Mouse (Mus musculus) intestine, embryonic 14.5 days (tissue): ENCODE results near the gene Rpl12. TPM values are rescaled to one million over a fixed set of nuclear protein-coding genes. Genes with fewer than 3 reads are reported as not detected.

Source experiments
- ATAC-seq: fragments of 200-750 bp; cut with Nextera tagmentation; replicated peaks from 2 replicates; pipeline ENCODE4 v1.8.0; 2017; ENCODE audit warnings: low read depth, moderate number of reproducible peaks, moderate TSS enrichment, moderate library complexity; ENCODE audit not compliant: low FRiP score, low TSS enrichment
- DNase-seq: peaks from one replicate; pipeline ENCODE4 v3.0.0-alpha.2; 2018; ENCODE audit warnings: low spot score
- H3K27ac ChIP-seq: fragments of 300-500 bp; sonication (generic); 2 replicates; pipeline ENCODE4 v1.5.1; 2014; ENCODE audit warnings: low read depth, mild to moderate bottlenecking, control low read depth
- H3K27me3 ChIP-seq: fragments of 300-500 bp; sonication (generic); replicated peaks from 2 replicates; pipeline ENCODE4 v1.6.1; 2014; ENCODE audit warnings: low read length, control low read depth; ENCODE audit not compliant: control insufficient read depth, insufficient read depth
- H3K36me3 ChIP-seq: fragments of 300-500 bp; sonication (generic); 2 replicates; pipeline ENCODE4 v1.6.1; 2014; ENCODE audit warnings: low read length, control low read depth; ENCODE audit not compliant: control insufficient read depth, insufficient read depth
- H3K4me1 ChIP-seq: fragments of 300-500 bp; sonication (generic); replicated peaks from 2 replicates; pipeline ENCODE4 v1.6.1; 2014; ENCODE audit warnings: low read length, control low read depth, mixed read lengths; ENCODE audit not compliant: control insufficient read depth, insufficient read depth
- H3K4me2 ChIP-seq: fragments of 300-500 bp; sonication (generic); 2 replicates; pipeline ENCODE4 v1.6.1; 2014; ENCODE audit warnings: low read length
- H3K4me3 ChIP-seq: fragments of 300-500 bp; sonication (generic); 2 replicates; pipeline ENCODE4 v1.5.1; 2014; ENCODE audit warnings: low read depth, low read length, control low read depth, mixed read lengths
- H3K9ac ChIP-seq: fragments of 300-500 bp; sonication (generic); 2 replicates; pipeline ENCODE4 v1.6.1; 2014; ENCODE audit warnings: mild to moderate bottlenecking, low read length
- H3K9me3 ChIP-seq: fragments of 300-500 bp; sonication (generic); 2 replicates; pipeline ENCODE4 v1.6.1; 2016; ENCODE audit warnings: low read length, control low read depth; ENCODE audit not compliant: control insufficient read depth
- WGBS: fragments of 180-500 bp; shearing (Covaris S2); extraction: QIAGEN DNeasy Blood & Tissue Kit; methylation state at CpG from one replicate; pipeline ENCODE4 v1.1.7; 2014; 5-methylcytosine and 5-hydroxymethylcytosine counted together
- polyA plus RNA-seq: library from polyadenylated mRNA; unstranded; fragments of >200 nt; fragmentation: Nextera tagmentation; extraction: Ambion mirVana; gene quantifications from 2 replicates; pipeline ENCODE4 v1.2.1, GENCODE M21; 2014

Rpl12 gene
- polyA plus RNA-seq, 1 experiment from 2014 or later = 272 TPM

DNA sequence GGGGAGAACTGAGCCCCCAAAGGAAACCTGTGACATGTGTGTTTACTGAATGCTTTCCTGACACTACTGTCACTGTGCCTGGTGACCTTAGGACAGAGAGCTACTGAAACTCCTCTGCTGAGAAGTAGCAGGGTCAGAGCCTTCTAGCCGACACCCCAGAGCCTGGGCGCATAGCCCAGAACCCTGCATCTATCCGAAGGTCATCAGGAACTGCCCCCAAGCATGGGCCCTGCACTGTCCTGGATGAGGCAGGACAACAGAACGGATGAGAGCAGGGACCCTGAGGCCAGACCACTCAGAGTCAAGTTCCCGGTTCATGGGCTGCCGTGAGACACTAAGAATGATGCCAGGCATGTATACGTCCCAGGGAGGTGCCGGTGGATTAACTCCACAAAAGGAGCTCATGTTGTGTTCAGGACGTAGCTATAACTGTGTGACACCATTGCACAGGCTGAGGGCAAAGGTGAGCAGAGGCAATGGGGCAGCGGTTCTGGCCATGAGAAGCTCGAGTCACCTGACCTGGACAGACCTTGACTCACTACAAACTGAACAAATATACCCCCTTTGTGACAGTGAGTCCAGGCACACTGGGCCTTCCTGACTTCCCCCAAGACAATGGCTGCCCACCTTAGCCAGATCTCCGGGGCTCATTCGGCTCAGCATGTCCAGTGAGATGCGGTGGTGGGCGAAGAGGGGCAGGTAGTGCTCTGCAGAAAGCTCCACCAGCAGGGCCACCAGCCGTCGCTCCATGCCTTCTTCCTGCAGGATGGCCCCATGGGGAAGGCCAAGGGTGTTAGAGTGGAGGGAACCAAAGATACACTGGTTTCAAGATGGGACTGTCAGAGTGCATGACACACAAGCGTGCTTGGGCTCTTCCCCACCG, 32.2 kb upstream of the Rpl12 start:
- DNase-seq (no peak), ATAC-seq (no peak)
- H3K4me1 ChIP-seq = no peaks in the 10 kb centered on the region
- H3K4me2 ChIP-seq = no peak overlapping the region
- H3K27ac ChIP-seq = no peak overlapping the region
- no peaks in the 10 kb centered on the region for H3K27me3 ChIP-seq
- 86% methylated on average over 19 of the region's 19 CpGs for WGBS
- no peak overlapping the region for H3K4me3 ChIP-seq
- peaks cover 28% of the 10 kb centered on the region for H3K36me3 ChIP-seq
- no peaks in the 10 kb centered on the region for H3K9me3 ChIP-seq
- H3K9ac ChIP-seq = no peak overlapping the region

GRCm38 (mm10) chr2:32931730-32932129, 29.6 kb upstream of the Rpl12 start:
- H3K9me3 ChIP-seq = no peaks in the 10 kb centered on the region
- 77% methylated on average over 7 of the region's 7 CpGs for WGBS
- 0 out of 2 replicates have a peak, but pooled peaks cover 2% of the 10 kb centered on the region for H3K4me1 ChIP-seq
- H3K4me2 ChIP-seq = no peak overlapping the region
- ATAC-seq (no peak), DNase-seq (no peak)
- H3K27ac ChIP-seq = no peak overlapping the region
- H3K9ac ChIP-seq = no peak overlapping the region
- no peak overlapping the region for H3K4me3 ChIP-seq
- peaks cover 27% of the 10 kb centered on the region; the same call in 1 of the 2 replicates for H3K36me3 ChIP-seq
- H3K27me3 ChIP-seq = no peaks in the 10 kb centered on the region

GRCm38 (mm10) chr2:32938741-32939140, 22.6 kb upstream of the Rpl12 start:
- Histone ChIP-seq H3K27ac (no peak overlapping the region), H3K36me3 (peaks cover 38% of the 10 kb centered on the region), H3K9me3 (no peaks in the 10 kb centered on the region), H3K4me3 (no peak overlapping the region), H3K9ac (no peak overlapping the region), H3K4me2 (no peak overlapping the region), H3K27me3 (no peaks in the 10 kb centered on the region), H3K4me1 (0 out of 2 replicates have a peak, but pooled peaks cover 2% of the 10 kb centered on the region)
- DNase-seq (no peak), ATAC-seq (no peak)
- WGBS = 86% methylated on average over 5 of the region's 5 CpGs

DNA sequence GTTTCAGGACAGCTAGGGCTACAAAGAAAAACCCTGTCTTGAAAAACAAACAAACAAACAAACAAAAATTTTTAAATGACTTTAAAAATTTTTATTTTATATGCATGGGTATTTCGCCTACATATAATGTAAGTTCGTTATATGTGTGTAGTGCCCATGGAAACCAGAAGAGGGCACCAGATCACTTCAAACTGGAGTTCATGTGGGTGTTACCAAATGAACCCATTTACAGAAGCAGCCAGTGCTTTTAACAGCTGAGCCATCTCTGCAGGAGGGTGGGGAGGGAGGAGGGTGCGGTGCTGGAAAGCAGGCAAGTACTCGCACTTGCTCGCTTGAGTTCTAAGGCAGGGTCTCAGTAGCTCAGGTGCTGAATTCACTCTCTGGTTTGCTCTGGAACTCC, 21.9 kb upstream of the Rpl12 start:
- Histone ChIP-seq H3K4me2 (no peak overlapping the region), H3K27ac (no peak overlapping the region), H3K4me3 (no peak overlapping the region), H3K36me3 (peaks cover 36% of the 10 kb centered on the region), H3K9ac (no peak overlapping the region), H3K27me3 (no peaks in the 10 kb centered on the region), H3K4me1 (0 out of 2 replicates have a peak, but pooled peaks cover 2% of the 10 kb centered on the region), H3K9me3 (no peaks in the 10 kb centered on the region)
- ATAC-seq (no peak), DNase-seq (no peak)
- WGBS = 74% methylated on average over 5 of the region's 5 CpGs

- Histone ChIP-seq H3K27ac (no peak overlapping the region), H3K4me1 (no peaks in the 10 kb centered on the region), H3K9me3 (no peaks in the 10 kb centered on the region), H3K27me3 (no peaks in the 10 kb centered on the region), H3K4me2 (no peak overlapping the region), H3K36me3 (peaks cover 44% of the 10 kb centered on the region), H3K9ac (no peak overlapping the region), H3K4me3 (no peak overlapping the region)
- 92% methylated on average over 4 of the region's 4 CpGs for WGBS
- no peak for DNase-seq
- no peak for ATAC-seq
These were observed 20.9 kb upstream of the Rpl12 start for GRCm38 (mm10) chr2:32940483-32940882.

- 93% methylated on average over 11 of the region's 11 CpGs for WGBS
- peaks cover 44% of the 10 kb centered on the region for H3K36me3 ChIP-seq
- H3K9ac ChIP-seq = no peak overlapping the region
- H3K9me3 ChIP-seq = no peaks in the 10 kb centered on the region
- H3K27ac ChIP-seq = no peak overlapping the region
- H3K4me3 ChIP-seq = no peak overlapping the region
- DNase-seq (no peak), ATAC-seq (no peak)
- no peaks in the 10 kb centered on the region for H3K4me1 ChIP-seq
- H3K4me2 ChIP-seq = no peak overlapping the region
- no peaks in the 10 kb centered on the region for H3K27me3 ChIP-seq
These were observed 13.9 kb upstream of the Rpl12 start for GRCm38 (mm10) chr2:32947454-32947853.

- Histone ChIP-seq H3K9me3 (0 out of 2 replicates have a peak, but pooled peaks cover 4% of the 10 kb centered on the region), H3K9ac (no peak overlapping the region), H3K27me3 (no peaks in the 10 kb centered on the region), H3K4me3 (no peak overlapping the region), H3K36me3 (peaks cover 19% of the 10 kb centered on the region), H3K4me1 (no peaks in the 10 kb centered on the region), H3K27ac (no peak overlapping the region), H3K4me2 (no peak overlapping the region)
- no peak for DNase-seq
- WGBS = 95% methylated on average over 2 of the region's 2 CpGs
- no peak for ATAC-seq
These were observed 6.8 kb upstream of the Rpl12 start for GRCm38 (mm10) chr2:32954581-32954980.

GRCm38 (mm10) chr2:32957344-32957743, 4.0 kb upstream of the Rpl12 start:
- peaks cover 9% of the 10 kb centered on the region; the same call in 1 of the 2 replicates for H3K36me3 ChIP-seq
- no peak overlapping the region for H3K27ac ChIP-seq
- peaks cover 4% of the 10 kb centered on the region for H3K4me1 ChIP-seq
- no peak overlapping the region for H3K4me2 ChIP-seq
- no peaks in the 10 kb centered on the region for H3K27me3 ChIP-seq
- ATAC-seq (no peak), DNase-seq (no peak)
- 48% methylated on average over 8 of the region's 8 CpGs for WGBS
- 0 out of 2 replicates have a peak, but pooled peaks cover 4% of the 10 kb centered on the region for H3K9me3 ChIP-seq
- no peak overlapping the region for H3K9ac ChIP-seq
- no peak overlapping the region for H3K4me3 ChIP-seq

DNA sequence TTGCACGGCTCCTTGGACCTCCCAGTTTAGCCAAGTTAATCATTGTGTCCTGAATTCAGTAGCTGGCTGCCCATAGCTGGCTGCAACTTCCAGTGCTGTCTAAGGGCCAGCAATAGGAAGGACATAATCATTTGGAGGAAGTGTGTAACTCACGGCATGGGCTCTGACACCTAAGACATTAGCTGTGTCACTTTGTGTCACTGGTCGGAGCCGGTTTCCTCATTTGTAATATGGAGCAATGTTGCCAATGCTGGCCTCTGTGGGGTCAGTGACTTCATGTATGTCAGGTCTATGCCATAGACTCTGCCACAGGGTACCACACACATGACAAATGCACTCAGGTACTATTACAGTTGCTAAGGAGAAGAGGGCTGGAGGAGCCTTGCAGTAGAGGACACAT, 1.1 kb upstream of the Rpl12 start:
- Histone ChIP-seq H3K36me3 (peaks cover 35% of the 10 kb centered on the region), H3K4me1 (peaks cover 23% of the 10 kb centered on the region), H3K27ac (no peak overlapping the region), H3K9ac (peak overlapping the region; percentile 99; the same call in 1 of the 2 replicates), H3K4me2 (peak overlapping the region; percentile 71), H3K27me3 (no peaks in the 10 kb centered on the region), H3K9me3 (no peaks in the 10 kb centered on the region), H3K4me3 (no peak overlapping the region)
- DNase-seq = no peak
- WGBS = 89% methylated on average over 4 of the region's 4 CpGs
- no peak for ATAC-seq
